Mouse (Mus musculus) frontal cortex, postnatal 25 days (tissue): ENCODE measurements at regions not wholly inside any gene's neighbourhood (a gene's known extent, or its start where the extent isn't known, plus 50 kb on each side); places are given as distances from the start of the nearest gene placed in this dataset.

ENCODE experiments used
- DNase-seq, 2 experiments: peaks; one replicate each; pipeline ENCODE4 v3.0.0; 2022; ENCODE audit warnings: low spot score in 2 of 2

- DNase-seq, result no peak
These were observed 56.1 kb upstream of the Pde7b start for GRCm38 (mm10) chr10:20780946-20781345.

- DNase-seq, result no peak
These were observed 51.9 kb upstream of the Pde7b start for GRCm38 (mm10) chr10:20776640-20777413.

- no peak for DNase-seq
These were observed 51.0 kb upstream of the Pde7b start for GRCm38 (mm10) chr10:20775731-20776429.
